Mouse (Mus musculus) hindbrain, postnatal 0 days (tissue): ENCODE results near the gene Tmem41a. TPM values are rescaled to one million over a fixed set of nuclear protein-coding genes. Genes with fewer than 3 reads are reported as not detected.
"Not testable (repeated sequence)": the region's sequence is repeated elsewhere in the genome, so short reads cannot be mapped to it uniquely, and the experiment has no call there.

ENCODE experiments used
- ATAC-seq: fragments of 200-750 bp; cut with Nextera tagmentation; 2 replicates; pipeline ENCODE4 v1.8.0; 2017; ENCODE audit warnings: mild to moderate bottlenecking, moderate TSS enrichment, moderate library complexity
- DNase-seq: peaks from one replicate; pipeline ENCODE4 v3.0.0-alpha.2; 2015; ENCODE audit warnings: low spot score
- H3K27ac ChIP-seq: fragments of 300-500 bp; sonication (generic); 2 replicates; pipeline ENCODE4 v1.5.1; 2014; ENCODE audit warnings: mild to moderate bottlenecking
- H3K27me3 ChIP-seq: fragments of 300-500 bp; sonication (generic); 2 replicates; pipeline ENCODE4 v1.6.1; 2014; ENCODE audit warnings: low read length, mixed read lengths; ENCODE audit not compliant: insufficient read depth
- H3K36me3 ChIP-seq: fragments of 300-500 bp; sonication (generic); 2 replicates; pipeline ENCODE4 v1.6.1; 2014; ENCODE audit warnings: low read length, mixed read lengths; ENCODE audit not compliant: insufficient read depth
- H3K4me1 ChIP-seq: fragments of 300-500 bp; sonication (generic); 2 replicates; pipeline ENCODE4 v1.6.1; 2014; ENCODE audit warnings: antibody characterized with exemption, low read length, mixed read lengths; ENCODE audit not compliant: insufficient read depth
- H3K4me2 ChIP-seq: fragments of 300-500 bp; sonication (generic); 2 replicates; pipeline ENCODE4 v1.6.1; 2014; ENCODE audit warnings: low read depth, mild to moderate bottlenecking, low read length, moderate library complexity, mixed read lengths
- H3K4me3 ChIP-seq: fragments of 300-500 bp; sonication (generic); 2 replicates; pipeline ENCODE4 v1.5.1; 2014; ENCODE audit warnings: low read length
- H3K9ac ChIP-seq: fragments of 300-500 bp; sonication (generic); replicated peaks from 2 replicates; pipeline ENCODE4 v1.6.1; 2014; ENCODE audit warnings: mild to moderate bottlenecking, low read length, moderate library complexity, mixed read lengths
- H3K9me3 ChIP-seq: fragments of 300-500 bp; sonication (generic); 2 replicates; pipeline ENCODE4 v1.6.1; 2016; ENCODE audit warnings: low read length, mixed read lengths
- CTCF ChIP-seq: IDR thresholded peaks from 2 replicates; pipeline ENCODE4 v1.5.1; 2016; ENCODE audit warnings: antibody characterized with exemption, control low read depth, low read depth
- WGBS: fragments of 180-500 bp; shearing (Covaris S2); extraction: QIAGEN DNeasy Blood & Tissue Kit; methylation state at CpG from one replicate; pipeline ENCODE4 v1.1.7; 2014; 5-methylcytosine and 5-hydroxymethylcytosine counted together
- polyA plus RNA-seq: library from polyadenylated mRNA; unstranded; fragments of >200 nt; fragmentation: Nextera tagmentation; extraction: Ambion mirVana; gene quantifications from 2 replicates; pipeline ENCODE4 v1.2.1, GENCODE M21; 2015
- total RNA-seq: library from RNA; depleted of rRNA; stranded (reverse); fragments of >200 nt; gene quantifications from 2 replicates; pipeline ENCODE4 v1.2.3, GENCODE M21; 2014

Tmem41a gene
- total and polyA plus RNA-seq, 2 experiments from 2014 or later: 38.3 to 54.9 TPM

GRCm38 (mm10) chr16:21969874-21970273 lies 22.5 kb upstream of the Tmem41a start:
- H3K9me3 ChIP-seq: no peaks in the 10 kb centered on the region

GRCm38 (mm10) chr16:21965576-21965975 lies 18.2 kb upstream of the Tmem41a start:
- no peaks in the 10 kb centered on the region for H3K27me3 ChIP-seq
- ATAC-seq: no peak
- H3K36me3 ChIP-seq: no peaks in the 10 kb centered on the region
- no peaks in the 10 kb centered on the region for H3K4me1 ChIP-seq
- 88% methylated on average over 3 of the region's 3 CpGs for WGBS
- no peak for DNase-seq
- no peak overlapping the region for H3K4me2 ChIP-seq
- H3K9me3 ChIP-seq: no peaks in the 10 kb centered on the region
- H3K27ac ChIP-seq: no peak overlapping the region
- H3K9ac ChIP-seq: no peak overlapping the region
- no peak for TF ChIP-seq CTCF
- H3K4me3 ChIP-seq: no peak overlapping the region

More at GRCm38 (mm10) chr16:21969874-21970273, 22.5 kb upstream of the Tmem41a start:
- Histone ChIP-seq H3K4me3 (no peak overlapping the region), H3K4me1 (no peaks in the 10 kb centered on the region), H3K27me3 (no peaks in the 10 kb centered on the region), H3K36me3 (no peaks in the 10 kb centered on the region), H3K27ac (no peak overlapping the region), H3K9ac (no peak overlapping the region), H3K4me2 (no peak overlapping the region)
- 79% methylated on average over 5 of the region's 5 CpGs for WGBS
- ATAC-seq (peak; percentile 24; the same call in 1 of the 2 replicates), DNase-seq (no peak)
- no peak for TF ChIP-seq CTCF

GRCm38 (mm10) chr16:21955591-21955990 lies 8.2 kb upstream of the Tmem41a start:
- Histone ChIP-seq H3K4me1 (no peaks in the 10 kb centered on the region), H3K27me3 (no peaks in the 10 kb centered on the region), H3K9ac (no peak overlapping the region), H3K9me3 (no peaks in the 10 kb centered on the region), H3K27ac (no peak overlapping the region), H3K4me3 (no peak overlapping the region), H3K4me2 (no peak overlapping the region), H3K36me3 (no peaks in the 10 kb centered on the region)
- 80% methylated on average over 12 of the region's 12 CpGs for WGBS
- no peak for ATAC-seq
- TF ChIP-seq CTCF: no peak
- no peak for DNase-seq

GRCm38 (mm10) chr16:21928471-21928870 lies 18.9 kb downstream of the Tmem41a start:
- H3K9ac ChIP-seq: no peak overlapping the region
- H3K4me3 ChIP-seq: no peak overlapping the region
- no peaks in the 10 kb centered on the region for H3K4me1 ChIP-seq
- no peaks in the 10 kb centered on the region; the same call in 1 of the 2 replicates for H3K9me3 ChIP-seq
- H3K27me3 ChIP-seq: no peaks in the 10 kb centered on the region
- WGBS: 85% methylated on average over 13 of the region's 13 CpGs
- peaks cover 35% of the 10 kb centered on the region for H3K36me3 ChIP-seq
- H3K4me2 ChIP-seq: no peak overlapping the region
- no peak overlapping the region for H3K27ac ChIP-seq
- ATAC-seq (no peak), DNase-seq (no peak)
- TF ChIP-seq CTCF: no peak

- H3K27ac ChIP-seq: no peak overlapping the region
- DNase-seq (no peak), ATAC-seq (no peak)
- H3K9ac ChIP-seq: no peak overlapping the region
- no peaks in the 10 kb centered on the region for H3K27me3 ChIP-seq
- no peaks in the 10 kb centered on the region for H3K4me1 ChIP-seq
- H3K4me3 ChIP-seq: no peak overlapping the region
- whole genome bisulfite sequencing: 66% methylated on average over 7 of the region's 7 CpGs
- no peak overlapping the region for H3K4me2 ChIP-seq
- no peaks in the 10 kb centered on the region for H3K9me3 ChIP-seq
- TF ChIP-seq CTCF: no peak
- peaks cover 22% of the 10 kb centered on the region; the same call in 1 of the 2 replicates for H3K36me3 ChIP-seq
Measured at GRCm38 (mm10) chr16:21916681-21917080, 30.7 kb downstream of the Tmem41a start.

- H3K9ac ChIP-seq: no peak overlapping the region
- no peak for TF ChIP-seq CTCF
- ATAC-seq (0 out of 2 replicates have a peak, but pooled peaks have one; percentile 35), DNase-seq (peak; percentile 17)
- 85% methylated on average over 6 of the region's 6 CpGs for WGBS
- no peaks in the 10 kb centered on the region for H3K4me1 ChIP-seq
- H3K4me3 ChIP-seq: no peak overlapping the region
- H3K9me3 ChIP-seq: no peaks in the 10 kb centered on the region
- H3K27me3 ChIP-seq: no peaks in the 10 kb centered on the region
- peaks cover 15% of the 10 kb centered on the region; the same call in 1 of the 2 replicates for H3K36me3 ChIP-seq
- no peak overlapping the region for H3K4me2 ChIP-seq
- H3K27ac ChIP-seq: no peak overlapping the region
Measured at GRCm38 (mm10) chr16:21913347-21913746, 34.0 kb downstream of the Tmem41a start.

GRCm38 (mm10) chr16:21908906-21909305 lies 38.4 kb downstream of the Tmem41a start:
- H3K9ac ChIP-seq, DNase-seq, H3K4me2 ChIP-seq, H3K27ac ChIP-seq, H3K27me3 ChIP-seq, H3K9me3 ChIP-seq, ATAC-seq, H3K4me3 ChIP-seq, H3K4me1 ChIP-seq: not testable (repeated sequence)
- peaks cover 20% of the 10 kb centered on the region for H3K36me3 ChIP-seq
- 37% methylated on average over 6 of the region's 8 CpGs for WGBS
